Mouse (Mus musculus) MEL (cell line): ENCODE measurements around the gene Ptpre. TPM values are rescaled to one million over a fixed set of nuclear protein-coding genes. Genes with fewer than 3 reads are reported as not detected.
A peak's percentile ranks its signal among the peaks of the same experiment; 100 is the strongest.

Source experiments
- DNase-seq: peaks from one replicate; pipeline ENCODE4 v3.0.0; 2011; ENCODE audit warnings: low read depth, low spot score
- H3K27ac ChIP-seq: 2 replicates; pipeline ENCODE4 v1.5.1; 2012; ENCODE audit warnings: low read depth, mild to moderate bottlenecking, control low read depth, low read length, moderate library complexity; ENCODE audit not compliant: control insufficient read depth
- H3K27me3 ChIP-seq, 2 experiments: fragments of 150-350 bp in 1 of 2; sonication (generic) in 1 of 2; 2 replicates each; pipeline ENCODE4 v1.6.1; 2012; ENCODE audit warnings: low read length in 2 of 2, mild to moderate bottlenecking in 2 of 2, improper control_type of control experiment in 1 of 2, moderate library complexity in 1 of 2; ENCODE audit not compliant: insufficient read depth in 2 of 2, control insufficient read depth in 1 of 2
- H3K36me3 ChIP-seq, 2 experiments: 2 replicates each; pipeline ENCODE4 v1.6.1; 2012 to 2014; ENCODE audit warnings: low read length in 2 of 2, improper control_type of control experiment in 1 of 2, inconsistent platforms in 1 of 2, mild to moderate bottlenecking in 1 of 2; ENCODE audit not compliant: insufficient read depth in 2 of 2, control insufficient read depth in 1 of 2
- H3K4me1 ChIP-seq, 2 experiments: fragments of 150-350 bp in 1 of 2; sonication (generic) in 1 of 2; 2 replicates each; pipeline ENCODE4 v1.6.1; 2012; ENCODE audit warnings: low read length in 2 of 2, improper control_type of control experiment in 1 of 2, mild to moderate bottlenecking in 1 of 2; ENCODE audit not compliant: insufficient read depth in 2 of 2, control insufficient read depth in 1 of 2
- H3K4me3 ChIP-seq, 2 experiments: fragments of 150-350 bp in 1 of 2; sonication (generic) in 1 of 2; 2 replicates each; pipeline ENCODE4 v1.5.1; 2012; ENCODE audit warnings: low read depth in 2 of 2, low read length in 2 of 2, mild to moderate bottlenecking in 2 of 2, moderate library complexity in 2 of 2, control low read depth in 1 of 2, improper control_type of control experiment in 1 of 2; ENCODE audit not compliant: control insufficient read depth in 1 of 2, insufficient read depth in 1 of 2
- H3K79me2 ChIP-seq: 2 replicates; pipeline ENCODE4 v1.6.1; 2012; ENCODE audit warnings: mild to moderate bottlenecking, low read length, moderate library complexity; ENCODE audit not compliant: control insufficient read depth, poor library complexity, insufficient read depth
- H3K9ac ChIP-seq: 2 replicates; pipeline ENCODE4 v1.6.1; 2012; ENCODE audit warnings: low read depth, mild to moderate bottlenecking, control low read depth, low read length, moderate library complexity; ENCODE audit not compliant: control insufficient read depth, poor library complexity, severe bottlenecking
- H3K9me3 ChIP-seq: fragments of 150-350 bp; sonication (generic); replicated peaks from 2 replicates; pipeline ENCODE4 v1.6.1; 2012; ENCODE audit warnings: mild to moderate bottlenecking, low read length, improper control_type of control experiment, moderate library complexity; ENCODE audit not compliant: insufficient read depth
- CHD1 ChIP-seq: IDR thresholded peaks from 2 replicates; pipeline ENCODE4 v1.6.1; 2012; ENCODE audit warnings: low read depth, mild to moderate bottlenecking, inconsistent platforms, low read length, improper control_type of control experiment
- GATA1 ChIP-seq: IDR thresholded peaks from 2 replicates; pipeline ENCODE4 v1.6.1; 2011; ENCODE audit warnings: low read depth, low read length, improper control_type of control experiment
- JUND ChIP-seq: IDR thresholded peaks from 2 replicates; pipeline ENCODE4 v1.6.1; 2011; ENCODE audit warnings: low read depth, mild to moderate bottlenecking, improper control_type of control experiment, low read length
- KAT2A ChIP-seq: conservative IDR thresholded peaks from 2 replicates; pipeline ENCODE4 v1.6.1; 2012; ENCODE audit warnings: low read depth, low read length, improper control_type of control experiment, inconsistent platforms
- MAFK ChIP-seq: IDR thresholded peaks from 2 replicates; pipeline ENCODE4 v1.6.1; 2011; ENCODE audit warnings: low read depth, mild to moderate bottlenecking, low read length, improper control_type of control experiment, borderline replicate concordance
- MAZ ChIP-seq: IDR thresholded peaks from 2 replicates; pipeline ENCODE4 v1.6.1; 2012; ENCODE audit warnings: low read depth, mild to moderate bottlenecking, inconsistent platforms, low read length, improper control_type of control experiment
- MEF2A ChIP-seq: IDR thresholded peaks from 2 replicates; pipeline ENCODE4 v1.6.1; 2014; ENCODE audit warnings: low read depth, mild to moderate bottlenecking, inconsistent platforms, low read length, improper control_type of control experiment; ENCODE audit not compliant: poor library complexity, insufficient replicate concordance, severe bottlenecking; ENCODE audit errors: extremely low read depth
- MXI1 ChIP-seq: IDR thresholded peaks from 2 replicates; pipeline ENCODE4 v1.6.1; 2011; ENCODE audit warnings: mild to moderate bottlenecking, low read depth, low read length, improper control_type of control experiment
- NELFE ChIP-seq: IDR thresholded peaks from 2 replicates; pipeline ENCODE4 v1.6.1; 2011; ENCODE audit warnings: low read depth, low read length, improper control_type of control experiment
- POLR2A ChIP-seq, 2 experiments: IDR thresholded peaks; 2 replicates each; pipeline ENCODE4 v1.6.1; 2011 to 2012; ENCODE audit warnings: low read length in 2 of 2, mild to moderate bottlenecking in 2 of 2, control low read depth in 1 of 2, improper control_type of control experiment in 1 of 2, low read depth in 1 of 2, moderate library complexity in 1 of 2; ENCODE audit not compliant: control insufficient read depth in 1 of 2, insufficient read depth in 1 of 2, poor library complexity in 1 of 2
- POLR2AphosphoS5 ChIP-seq: IDR thresholded peaks from 2 replicates; pipeline ENCODE4 v1.6.1; 2012; ENCODE audit warnings: low read depth, borderline replicate concordance, mild to moderate bottlenecking, inconsistent platforms, low read length, moderate library complexity, mixed read lengths
- SMC3 ChIP-seq: IDR thresholded peaks from 2 replicates; pipeline ENCODE4 v1.6.1; 2011; ENCODE audit warnings: low read depth, low read length, improper control_type of control experiment
- TAL1 ChIP-seq: IDR thresholded peaks from 2 replicates; pipeline ENCODE4 v1.6.1; 2012; ENCODE audit warnings: mild to moderate bottlenecking, inconsistent platforms, low read length, moderate library complexity, mixed read lengths
- TBP ChIP-seq: IDR thresholded peaks from 2 replicates; pipeline ENCODE4 v1.8.0; 2011; ENCODE audit warnings: low read depth, low read length, improper control_type of control experiment
- TCF12 ChIP-seq: IDR thresholded peaks from 2 replicates; pipeline ENCODE4 v1.6.1; 2014; ENCODE audit warnings: low read depth, mild to moderate bottlenecking, inconsistent platforms, low read length, improper control_type of control experiment, moderate library complexity
- UBTF ChIP-seq: IDR thresholded peaks from 2 replicates; pipeline ENCODE4 v1.6.1; 2012; ENCODE audit warnings: low read depth, mild to moderate bottlenecking, inconsistent platforms, low read length, improper control_type of control experiment, moderate library complexity, borderline replicate concordance; ENCODE audit not compliant: insufficient read depth
- USF1 ChIP-seq: IDR thresholded peaks from 2 replicates; pipeline ENCODE4 v1.6.1; 2014; ENCODE audit warnings: low read depth, mild to moderate bottlenecking, inconsistent platforms, low read length, improper control_type of control experiment, moderate library complexity
- ZMIZ1 ChIP-seq: IDR thresholded peaks from 2 replicates; pipeline ENCODE4 v1.6.1; 2012; ENCODE audit warnings: low read depth, mild to moderate bottlenecking, inconsistent platforms, low read length, improper control_type of control experiment, moderate library complexity
- ZNF384 ChIP-seq: IDR thresholded peaks from 2 replicates; pipeline ENCODE4 v1.6.1; 2012; ENCODE audit warnings: low read depth, mild to moderate bottlenecking, inconsistent platforms, low read length, improper control_type of control experiment
- polyA plus RNA-seq, 2 experiments: library from polyadenylated mRNA; stranded (reverse) in 1 of 2; unstranded in 1 of 2; fragments of >175 nt in 1 of 2; fragments of >200 nt in 1 of 2; gene quantifications; 2 replicates each; pipeline versions ENCODE4 v1.2.1 to v1.2.4; 2012; ENCODE audit warnings: low replicate concordance in 2 of 2, low read depth in 1 of 2; ENCODE audit not compliant: insufficient read length in 2 of 2, insufficient read depth in 1 of 2, missing spikeins in 1 of 2
- total RNA-seq: library from RNA; depleted of rRNA; stranded (reverse); fragments of 300-350 nt; gene quantifications from 2 replicates; pipeline ENCODE4 v1.2.3, GENCODE M21; 2012

Ptpre gene
- total and polyA plus RNA-seq, 3 experiments = 4.9 to 12.9 TPM; not detected in 1

DNA sequence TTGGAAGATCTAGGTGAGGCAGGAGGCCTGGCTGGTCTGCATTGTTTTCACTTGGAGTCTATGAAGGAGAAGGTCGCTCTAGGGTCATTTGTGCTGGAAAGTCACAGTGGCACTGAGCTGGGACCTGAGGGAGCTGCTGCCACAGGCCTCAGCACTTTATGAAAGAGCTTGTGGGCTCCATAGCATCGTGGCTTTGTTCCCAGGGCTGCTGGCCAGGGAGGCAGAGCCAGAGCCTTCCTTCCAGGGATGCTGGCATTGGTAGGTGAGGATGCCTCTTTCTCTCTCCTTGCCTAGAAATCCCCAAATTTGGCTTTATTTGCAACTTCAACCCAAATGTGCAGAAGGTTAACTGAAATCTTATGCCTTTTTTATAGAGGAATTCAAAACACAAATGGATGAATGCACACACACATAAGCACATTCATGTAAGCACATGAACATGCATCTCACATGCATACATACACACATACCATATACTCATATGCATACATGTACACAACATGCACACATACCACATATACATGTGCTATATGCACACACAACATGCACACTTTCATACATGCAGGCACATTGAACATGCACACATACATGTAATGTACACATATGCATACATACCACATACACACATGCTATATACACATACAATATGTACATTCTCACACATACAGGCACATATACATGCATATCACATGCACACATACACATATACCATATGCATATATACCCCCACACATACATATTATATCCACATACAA, 50.7 kb downstream of the Ptpre start:
- Histone ChIP-seq H3K36me3 (peaks cover 0 to 55% of the 10 kb centered on the region in 2 experiments; a peak in 2 of 4 replicates), H3K79me2 (peaks cover 18% of the 10 kb centered on the region), H3K27me3 (no peaks in the 10 kb centered on the region), H3K4me3 (peak overlapping the region; percentile 21 to 61), H3K4me1 (peaks cover 19 to 46% of the 10 kb centered on the region in 2 experiments), H3K27ac (peak overlapping the region; percentile 85), H3K9me3 (no peaks in the 10 kb centered on the region), H3K9ac (peak overlapping the region; percentile 68)
- peak; percentile 90; the same call in 1 of the 2 replicates for TF ChIP-seq POLR2AphosphoS5
- TF ChIP-seq USF1 = no peak
- no peak for TF ChIP-seq MAZ
- TF ChIP-seq JUND = no peak
- no peak for TF ChIP-seq MEF2A
- no peak for TF ChIP-seq ZNF384
- TF ChIP-seq ZMIZ1 = no peak
- TF ChIP-seq POLR2A (IDR thresholded peaks at IDR 0.05; ENCODE audit: control insufficient read depth in 1 of 2, insufficient read depth in 1 of 2, low read depth in 1 of 2, low read length in 2 of 2, poor library complexity in 1 of 2) = peak in 1 of 2 experiments; percentile 18; a peak in 1 of 4 replicates
- no peak for TF ChIP-seq NELFE
- no peak for TF ChIP-seq TCF12
- TF ChIP-seq MAFK = no peak
- no peak for TF ChIP-seq CHD1
- no peak for TF ChIP-seq KAT2A
- no peak for TF ChIP-seq MXI1
- no peak for TF ChIP-seq TAL1
- no peak for TF ChIP-seq UBTF
- DNase-seq = no peak

DNA sequence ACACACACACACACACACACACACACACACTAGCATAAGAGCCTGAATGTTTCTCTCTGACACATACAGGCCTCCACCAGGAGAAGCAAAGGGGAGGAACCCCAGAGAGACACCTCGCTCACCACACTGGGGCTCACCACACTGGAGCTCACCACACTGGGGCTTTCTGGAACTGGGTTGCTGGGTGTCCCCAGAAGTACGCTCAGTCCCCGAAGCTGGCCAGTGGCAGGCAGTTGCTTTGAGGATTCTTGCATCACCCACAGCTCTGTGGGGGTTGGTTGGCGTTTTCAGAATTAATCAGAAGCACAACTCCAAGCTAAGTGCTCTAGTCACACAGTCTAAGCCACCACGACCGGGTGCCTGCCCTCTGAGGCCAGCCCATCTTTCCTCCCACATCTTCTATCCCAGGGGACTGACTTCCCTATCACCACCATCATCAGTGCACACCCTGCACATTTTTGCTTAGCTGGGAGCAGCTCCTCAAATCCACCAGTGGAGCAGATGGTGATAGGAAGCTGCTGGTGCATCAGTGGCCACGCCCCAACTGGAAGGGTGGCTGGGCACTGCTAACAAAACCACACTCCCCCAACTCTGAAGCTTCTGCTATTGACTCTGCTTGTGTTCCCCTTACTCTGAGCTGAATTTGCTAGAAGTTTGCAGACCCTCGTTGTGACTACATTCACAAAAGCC, 51.5 kb downstream of the Ptpre start:
- Histone ChIP-seq H3K4me3 (peak overlapping the region; percentile 21 to 61), H3K9ac (peak overlapping the region; percentile 68), H3K27me3 (no peaks in the 10 kb centered on the region), H3K27ac (peak overlapping the region; percentile 85), H3K36me3 (peaks cover 0 to 55% of the 10 kb centered on the region in 2 experiments; a peak in 2 of 4 replicates), H3K9me3 (no peaks in the 10 kb centered on the region), H3K4me1 (peaks cover 19 to 48% of the 10 kb centered on the region in 2 experiments), H3K79me2 (peaks cover 18% of the 10 kb centered on the region)
- peak; percentile 90 for DNase-seq
- TF ChIP-seq TBP (peak; percentile 78), MAZ (no peak), UBTF (0 out of 2 replicates have a peak, but pooled peaks have one; percentile 24), GATA1 (peak; percentile 67), TAL1 (peak; percentile 38; the same call in 1 of the 2 replicates), SMC3 (no peak), POLR2A (IDR thresholded peaks at IDR 0.05; ENCODE audit: control insufficient read depth in 1 of 2, insufficient read depth in 1 of 2, low read depth in 1 of 2, low read length in 2 of 2, poor library complexity in 1 of 2) (peak in 1 of 2 experiments; percentile 64; a peak in 1 of 4 replicates)
